Mouse (Mus musculus) midbrain, embryonic 16.5 days (tissue): ENCODE data around the gene Pcca. TPM values are rescaled to one million over a fixed set of nuclear protein-coding genes. Genes with fewer than 3 reads are reported as not detected.

Experiments used
- ATAC-seq: fragments of 200-750 bp; cut with Nextera tagmentation; 2 replicates; pipeline ENCODE4 v1.8.0; 2017; ENCODE audit warnings: moderate TSS enrichment
- H3K27ac ChIP-seq: fragments of 300-500 bp; sonication (generic); 2 replicates; pipeline ENCODE4 v1.5.1; 2014; ENCODE audit warnings: mild to moderate bottlenecking, low read length, mixed read lengths
- H3K27me3 ChIP-seq: fragments of 300-500 bp; sonication (generic); 2 replicates; pipeline ENCODE4 v1.6.1; 2014; ENCODE audit warnings: low read depth, low read length, mixed read lengths; ENCODE audit not compliant: control insufficient read depth, insufficient read depth
- H3K36me3 ChIP-seq: fragments of 300-500 bp; sonication (generic); 2 replicates; pipeline ENCODE4 v1.6.1; 2014; ENCODE audit warnings: mild to moderate bottlenecking, low read length, moderate library complexity, mixed read lengths; ENCODE audit not compliant: control insufficient read depth, insufficient read depth
- H3K4me1 ChIP-seq: fragments of 300-500 bp; sonication (generic); 2 replicates; pipeline ENCODE4 v1.6.1; 2014; ENCODE audit warnings: mild to moderate bottlenecking, low read length, mixed read lengths; ENCODE audit not compliant: control insufficient read depth, insufficient read depth
- H3K4me2 ChIP-seq: fragments of 300-500 bp; sonication (generic); 2 replicates; pipeline ENCODE4 v1.6.1; 2014; ENCODE audit warnings: mild to moderate bottlenecking, low read length, mixed read lengths
- H3K4me3 ChIP-seq: fragments of 300-500 bp; sonication (generic); 2 replicates; pipeline ENCODE4 v1.5.1; 2014; ENCODE audit warnings: low read depth, mild to moderate bottlenecking, low read length, moderate library complexity, mixed read lengths
- H3K9ac ChIP-seq: fragments of 300-500 bp; sonication (generic); 2 replicates; pipeline ENCODE4 v1.6.1; 2014; ENCODE audit warnings: low read depth, low read length, mixed read lengths
- H3K9me3 ChIP-seq: fragments of 300-500 bp; sonication (generic); replicated peaks from 2 replicates; pipeline ENCODE4 v1.6.1; 2014; ENCODE audit warnings: mild to moderate bottlenecking, low read length, mixed read lengths; ENCODE audit not compliant: control insufficient read depth, poor library complexity, severe bottlenecking
- WGBS: fragments of 180-500 bp; shearing (Covaris S2); extraction: QIAGEN DNeasy Blood & Tissue Kit; methylation state at CpG from one replicate; pipeline ENCODE4 v1.1.7; 2014; 5-methylcytosine and 5-hydroxymethylcytosine counted together
- polyA plus RNA-seq: library from polyadenylated mRNA; unstranded; fragments of >200 nt; fragmentation: Nextera tagmentation; extraction: Ambion mirVana; gene quantifications from 2 replicates; pipeline ENCODE4 v1.2.1, GENCODE M21; 2015

Gene Pcca
- polyA plus RNA-seq, 1 experiment from 2014 or later: 25.9 TPM

GRCm38 (mm10) chr14:122901177-122901576 is 367.1 kb downstream of the Pcca start:
- 79% methylated on average over 3 of the region's 3 CpGs for WGBS
- ATAC-seq: no peak
- Histone ChIP-seq H3K36me3 (peaks cover 3% of the 10 kb centered on the region; the same call in 1 of the 2 replicates), H3K4me2 (no peak overlapping the region), H3K9me3 (no peaks in the 10 kb centered on the region), H3K27me3 (no peaks in the 10 kb centered on the region), H3K27ac (no peak overlapping the region), H3K4me1 (no peaks in the 10 kb centered on the region), H3K9ac (no peak overlapping the region), H3K4me3 (no peak overlapping the region)

GRCm38 (mm10) chr14:122901715-122902114 is 367.6 kb downstream of the Pcca start:
- Histone ChIP-seq H3K9me3 (no peaks in the 10 kb centered on the region), H3K27me3 (no peaks in the 10 kb centered on the region), H3K4me1 (no peaks in the 10 kb centered on the region), H3K27ac (no peak overlapping the region), H3K9ac (no peak overlapping the region), H3K36me3 (peaks cover 3% of the 10 kb centered on the region; the same call in 1 of the 2 replicates), H3K4me2 (no peak overlapping the region), H3K4me3 (no peak overlapping the region)
- no peak for ATAC-seq
- WGBS: 88% methylated on average over 2 of the region's 2 CpGs

- Histone ChIP-seq H3K4me3 (no peak overlapping the region), H3K27ac (no peak overlapping the region), H3K36me3 (peaks cover 3% of the 10 kb centered on the region; the same call in 1 of the 2 replicates), H3K27me3 (no peaks in the 10 kb centered on the region), H3K4me2 (no peak overlapping the region), H3K9me3 (no peaks in the 10 kb centered on the region), H3K4me1 (no peaks in the 10 kb centered on the region), H3K9ac (no peak overlapping the region)
- WGBS: 58% methylated on average over 2 of the region's 2 CpGs
- no peak for ATAC-seq
Observed at GRCm38 (mm10) chr14:122902136-122902535, 368.0 kb downstream of the Pcca start.

- no peaks in the 10 kb centered on the region for H3K4me1 ChIP-seq
- peaks cover 3% of the 10 kb centered on the region; the same call in 1 of the 2 replicates for H3K36me3 ChIP-seq
- H3K4me3 ChIP-seq: no peak overlapping the region
- ATAC-seq: no peak
- peaks cover 3% of the 10 kb centered on the region; the same call in 1 of the 2 replicates for H3K9me3 ChIP-seq
- H3K27me3 ChIP-seq: no peaks in the 10 kb centered on the region
- no peak overlapping the region for H3K27ac ChIP-seq
- no peak overlapping the region for H3K4me2 ChIP-seq
- H3K9ac ChIP-seq: no peak overlapping the region
- WGBS: 61% methylated on average over 4 of the region's 4 CpGs
Observed at GRCm38 (mm10) chr14:122902884-122903283, 368.8 kb downstream of the Pcca start.

GRCm38 (mm10) chr14:122903923-122904351 is 369.8 kb downstream of the Pcca start:
- no peak for ATAC-seq
- Histone ChIP-seq H3K36me3 (peaks cover 3% of the 10 kb centered on the region; the same call in 1 of the 2 replicates), H3K9me3 (peaks cover 10% of the 10 kb centered on the region; the same call in 1 of the 2 replicates), H3K4me3 (no peak overlapping the region), H3K9ac (no peak overlapping the region), H3K4me2 (no peak overlapping the region), H3K27ac (no peak overlapping the region), H3K4me1 (no peaks in the 10 kb centered on the region), H3K27me3 (no peaks in the 10 kb centered on the region)
- 67% methylated on average over 2 of the region's 2 CpGs for WGBS

- no peak for ATAC-seq
- Histone ChIP-seq H3K27me3 (0 out of 2 replicates have a peak, but pooled peaks cover 2% of the 10 kb centered on the region), H3K9me3 (peaks cover 10% of the 10 kb centered on the region; the same call in 1 of the 2 replicates), H3K9ac (no peak overlapping the region), H3K36me3 (peaks cover 3% of the 10 kb centered on the region; the same call in 1 of the 2 replicates), H3K27ac (no peak overlapping the region), H3K4me3 (no peak overlapping the region), H3K4me2 (no peak overlapping the region), H3K4me1 (no peaks in the 10 kb centered on the region)
- 92% methylated on average over 1 of the region's 1 CpGs for WGBS
Observed at GRCm38 (mm10) chr14:122905007-122905406, 370.9 kb downstream of the Pcca start.

GRCm38 (mm10) chr14:122908075-122908474 is 374.0 kb downstream of the Pcca start:
- Histone ChIP-seq H3K4me1 (peaks cover under 1% of the 10 kb centered on the region; the same call in 1 of the 2 replicates), H3K27ac (no peak overlapping the region), H3K9me3 (peaks cover 10% of the 10 kb centered on the region; the same call in 1 of the 2 replicates), H3K9ac (no peak overlapping the region), H3K36me3 (peaks cover 3% of the 10 kb centered on the region; the same call in 1 of the 2 replicates), H3K27me3 (peaks cover 13% of the 10 kb centered on the region; the same call in 1 of the 2 replicates), H3K4me2 (no peak overlapping the region), H3K4me3 (no peak overlapping the region)
- WGBS: 93% methylated on average over 4 of the region's 4 CpGs
- no peak for ATAC-seq

GRCm38 (mm10) chr14:122909368-122910091 is 375.4 kb downstream of the Pcca start:
- ATAC-seq: no peak
- WGBS: 89% methylated on average over 5 of the region's 5 CpGs
- no peak overlapping the region for H3K9ac ChIP-seq

GRCm38 (mm10) chr14:122911265-122911664 is 377.1 kb downstream of the Pcca start:
- no peak overlapping the region for H3K4me2 ChIP-seq
- H3K4me1 ChIP-seq: peaks cover 7% of the 10 kb centered on the region; the same call in 1 of the 2 replicates
- H3K36me3 ChIP-seq: no peaks in the 10 kb centered on the region
- H3K9me3 ChIP-seq: peaks cover 10% of the 10 kb centered on the region; the same call in 1 of the 2 replicates
- peaks cover 19% of the 10 kb centered on the region; the same call in 1 of the 2 replicates for H3K27me3 ChIP-seq
- no peak overlapping the region for H3K27ac ChIP-seq
- no peak overlapping the region for H3K4me3 ChIP-seq
- no peak overlapping the region for H3K9ac ChIP-seq
- no peak for ATAC-seq

More at GRCm38 (mm10) chr14:122909368-122910091, 375.4 kb downstream of the Pcca start:
- H3K27ac ChIP-seq: no peak overlapping the region
- no peak overlapping the region for H3K4me2 ChIP-seq
- peaks cover 19% of the 10 kb centered on the region; the same call in 1 of the 2 replicates for H3K27me3 ChIP-seq
- H3K36me3 ChIP-seq: peaks cover 3% of the 10 kb centered on the region; the same call in 1 of the 2 replicates
- peaks cover 7% of the 10 kb centered on the region; the same call in 1 of the 2 replicates for H3K4me1 ChIP-seq
- peaks cover 10% of the 10 kb centered on the region; the same call in 1 of the 2 replicates for H3K9me3 ChIP-seq
- H3K4me3 ChIP-seq: no peak overlapping the region
